Mouse (Mus musculus) Muller cell, postnatal 12 days (primary cell): Measurements from ENCODE around the gene 1700125H20Rik.
A peak's percentile ranks its signal among the peaks of the same experiment; 100 is the strongest.
"Not testable (repeated sequence)": the region's sequence is repeated elsewhere in the genome, so short reads cannot be mapped to it uniquely, and the experiment has no call there.

Experiments used
- DNase-seq: peaks from one replicate; pipeline ENCODE4 v3.0.0-alpha.2; 2015; ENCODE audit errors: inconsistent ontology term

Gene 1700125H20Rik

DNA sequence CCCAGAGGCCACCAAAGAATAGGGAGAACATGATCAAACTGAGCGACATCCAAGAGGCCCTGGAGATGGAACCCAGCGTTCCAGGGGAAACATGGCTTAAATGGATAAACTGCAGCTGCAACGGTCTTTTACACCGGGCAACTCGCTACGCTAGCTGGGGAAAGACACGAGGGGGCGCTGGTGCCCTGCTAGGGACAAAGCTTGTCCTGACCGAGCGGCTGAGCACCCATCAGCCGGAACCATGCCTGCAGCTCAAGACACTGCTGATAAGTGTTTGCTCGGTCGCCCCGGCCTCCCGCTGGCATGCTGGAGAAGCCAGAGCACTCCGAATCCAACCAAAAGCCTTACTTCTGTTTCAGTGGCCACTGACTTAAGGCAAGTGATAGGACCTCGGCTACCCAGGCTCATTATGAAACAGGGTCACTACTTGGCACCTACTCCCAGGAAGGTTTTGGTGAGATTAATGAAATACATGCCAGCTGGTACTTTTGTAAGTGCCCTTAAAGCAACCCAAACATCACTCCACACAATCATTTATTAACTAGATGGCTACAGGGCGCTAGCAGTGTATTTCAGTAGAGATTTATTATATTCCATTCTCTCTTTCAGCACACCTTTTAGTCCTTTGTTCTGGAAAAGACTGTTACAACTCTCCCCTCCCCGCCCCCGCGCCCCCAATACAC, at the start of gene 1700125H20Rik:
1700125H20Rik (plus strand) TSS at position 347 of the 683 bp plus-strand sequence.
- peak; percentile 85 for DNase-seq

DNA sequence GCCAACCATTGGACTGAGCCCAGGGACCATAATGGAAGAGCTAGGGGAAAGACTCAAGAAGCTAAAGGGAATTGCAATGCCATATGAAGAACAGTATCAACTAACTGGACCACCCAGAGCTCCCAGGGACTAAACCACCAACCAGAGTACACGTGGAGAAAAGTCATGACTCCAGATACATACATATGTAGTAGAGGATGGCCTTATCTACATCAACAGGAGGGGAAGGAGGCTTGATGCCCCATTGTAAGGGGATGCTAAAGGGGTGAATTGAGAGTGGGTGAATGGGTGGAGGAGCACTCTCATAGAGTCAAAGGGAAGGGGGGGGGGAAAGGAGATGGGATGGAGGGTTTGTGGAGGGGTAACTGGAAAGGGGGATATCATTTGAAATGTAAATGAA, 48.1 kb upstream of the 1700125H20Rik start:
- no peak for DNase-seq

DNA sequence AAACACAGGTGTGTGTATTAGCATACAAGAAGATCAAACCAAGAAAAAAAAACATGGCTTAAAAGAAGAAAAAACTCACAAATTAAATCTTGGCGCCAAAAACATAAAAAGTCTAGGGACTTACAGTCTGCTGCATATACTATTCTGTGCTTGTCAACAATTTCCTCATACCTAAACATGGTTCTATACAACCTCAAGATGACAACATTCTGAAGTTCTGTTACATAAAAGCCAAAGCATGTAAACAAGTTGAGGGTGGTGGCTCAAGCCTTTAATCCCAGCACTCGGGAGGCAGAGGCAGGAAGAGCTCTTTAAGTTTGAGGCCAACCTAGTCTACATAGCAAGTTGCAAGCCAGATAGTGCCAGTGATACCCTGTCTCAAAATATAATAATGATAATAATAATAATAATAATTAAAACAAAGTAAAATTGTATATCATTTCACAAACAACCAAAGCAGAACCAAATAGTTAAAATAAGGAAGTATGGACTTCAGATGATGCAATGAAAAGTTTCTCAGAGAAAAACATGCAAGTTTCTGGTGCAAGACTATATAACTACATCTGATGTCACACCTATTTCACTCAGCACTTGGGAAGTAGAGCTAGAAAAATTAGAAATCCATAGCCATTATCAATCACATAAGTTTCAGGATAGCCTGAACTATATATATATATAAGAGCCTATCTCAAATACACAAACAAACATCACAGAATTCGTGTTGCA, 46.8 kb upstream of the 1700125H20Rik start:
- DNase-seq: no peak

DNA sequence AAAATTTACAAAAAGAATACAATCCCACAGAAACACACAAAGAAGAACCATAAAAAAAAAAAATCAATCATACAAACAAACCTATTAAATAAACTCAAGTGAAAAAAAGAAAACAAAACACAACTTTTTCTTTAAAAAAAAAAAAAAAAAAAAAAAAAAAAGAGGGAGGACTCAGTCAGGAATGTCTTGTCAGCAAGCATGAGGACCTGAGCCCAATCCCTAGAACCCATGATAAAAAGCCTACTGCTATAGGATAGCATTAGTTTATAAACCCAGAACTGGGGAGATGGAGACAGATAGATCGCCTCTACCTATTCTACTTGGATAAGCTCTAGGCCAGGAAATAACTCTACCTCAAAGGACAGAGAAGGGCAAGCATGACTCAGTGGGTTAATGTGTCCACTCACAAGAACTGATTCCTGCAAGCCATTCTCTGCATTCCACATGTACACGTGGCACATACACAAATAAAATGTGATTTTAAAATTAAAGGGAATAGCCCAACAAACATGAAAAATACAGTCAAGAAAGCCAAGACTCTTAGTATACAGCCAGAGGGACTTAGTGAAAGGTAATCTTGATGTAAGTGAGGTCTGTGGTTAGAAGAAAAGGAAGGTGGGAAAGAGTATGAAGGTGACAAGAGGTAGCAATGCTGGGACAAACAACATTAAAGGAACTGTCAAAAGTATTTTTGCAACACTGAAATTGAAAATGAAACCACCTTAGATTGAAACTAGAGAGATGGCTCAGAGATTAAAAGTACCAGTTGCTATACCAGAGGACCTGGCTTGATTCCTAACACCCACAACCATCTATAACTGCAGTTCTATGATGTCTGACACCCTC, 43.7 kb upstream of the 1700125H20Rik start:
- peak; percentile 52 for DNase-seq

DNA sequence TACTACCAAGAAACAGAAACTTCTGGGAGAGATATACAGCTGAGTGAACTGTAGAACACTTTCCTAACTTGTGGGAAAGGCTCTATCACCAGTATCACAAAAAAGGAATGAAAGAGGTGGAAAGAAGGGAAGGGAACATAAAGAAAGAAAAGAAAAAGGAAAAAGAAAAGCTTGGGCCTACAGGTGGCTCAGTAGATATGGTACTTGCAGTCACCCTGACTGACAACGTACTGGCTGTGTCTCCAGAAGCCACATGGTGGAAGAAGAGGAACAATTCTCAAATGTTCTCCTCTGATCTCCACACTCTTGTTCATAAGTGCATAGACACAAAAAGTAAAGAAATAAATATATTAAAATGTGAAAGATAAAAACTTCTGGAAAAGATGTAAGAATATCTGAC, 41.3 kb upstream of the 1700125H20Rik start:
- no peak for DNase-seq

DNA sequence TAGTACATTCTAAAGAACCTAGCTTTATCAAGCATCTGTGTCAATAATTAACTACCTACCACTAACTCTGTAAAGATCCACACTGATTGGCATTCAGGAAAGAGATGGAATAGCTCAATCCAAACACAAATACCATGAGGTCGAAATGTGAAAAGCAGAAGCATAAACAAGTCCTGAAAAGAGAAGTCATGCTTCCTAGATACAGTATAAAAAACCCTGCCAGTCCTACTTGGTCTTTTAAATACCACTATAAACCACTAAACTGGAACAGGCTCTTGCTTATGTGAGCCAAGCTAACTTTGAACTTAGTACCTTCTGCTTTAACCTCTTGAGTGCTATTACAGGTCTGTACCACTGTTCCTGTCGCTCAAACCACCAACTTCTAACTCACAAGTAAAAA, 38.7 kb upstream of the 1700125H20Rik start:
- no peak for DNase-seq

DNA sequence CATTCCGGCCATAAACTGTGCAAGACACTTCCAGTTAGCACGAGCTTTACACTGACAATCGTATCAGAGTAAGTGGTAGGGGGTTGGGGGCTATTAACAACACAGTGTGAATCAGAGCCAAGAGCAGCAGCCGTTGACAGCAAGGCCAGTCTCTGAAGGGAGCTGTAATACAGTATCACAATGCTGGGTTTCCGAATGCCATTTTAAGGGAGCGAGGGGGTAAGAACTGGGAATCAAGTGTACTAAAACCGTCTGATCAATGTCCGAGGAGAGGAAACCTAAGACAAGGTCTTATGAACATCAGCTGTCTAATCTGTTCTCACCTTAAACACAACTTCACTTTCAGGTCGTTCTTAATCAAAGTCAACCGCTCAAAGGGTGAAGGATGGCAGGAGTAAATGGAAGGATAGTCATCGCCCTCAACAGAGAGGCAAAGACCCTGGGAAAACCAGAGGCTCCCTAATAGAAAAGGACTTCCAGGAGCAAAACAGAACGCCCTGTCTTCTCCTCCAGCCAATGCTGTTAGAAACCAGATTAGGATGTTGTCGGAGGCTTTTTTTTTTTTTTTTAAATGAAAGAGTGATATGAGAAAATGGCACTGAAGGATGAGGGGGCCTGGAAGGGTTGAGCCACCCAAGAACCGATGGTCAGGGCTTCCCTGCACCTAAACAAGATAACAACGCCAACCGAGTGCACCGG, 31.3 kb upstream of the 1700125H20Rik start:
- DNase-seq: peak; percentile 41

DNA sequence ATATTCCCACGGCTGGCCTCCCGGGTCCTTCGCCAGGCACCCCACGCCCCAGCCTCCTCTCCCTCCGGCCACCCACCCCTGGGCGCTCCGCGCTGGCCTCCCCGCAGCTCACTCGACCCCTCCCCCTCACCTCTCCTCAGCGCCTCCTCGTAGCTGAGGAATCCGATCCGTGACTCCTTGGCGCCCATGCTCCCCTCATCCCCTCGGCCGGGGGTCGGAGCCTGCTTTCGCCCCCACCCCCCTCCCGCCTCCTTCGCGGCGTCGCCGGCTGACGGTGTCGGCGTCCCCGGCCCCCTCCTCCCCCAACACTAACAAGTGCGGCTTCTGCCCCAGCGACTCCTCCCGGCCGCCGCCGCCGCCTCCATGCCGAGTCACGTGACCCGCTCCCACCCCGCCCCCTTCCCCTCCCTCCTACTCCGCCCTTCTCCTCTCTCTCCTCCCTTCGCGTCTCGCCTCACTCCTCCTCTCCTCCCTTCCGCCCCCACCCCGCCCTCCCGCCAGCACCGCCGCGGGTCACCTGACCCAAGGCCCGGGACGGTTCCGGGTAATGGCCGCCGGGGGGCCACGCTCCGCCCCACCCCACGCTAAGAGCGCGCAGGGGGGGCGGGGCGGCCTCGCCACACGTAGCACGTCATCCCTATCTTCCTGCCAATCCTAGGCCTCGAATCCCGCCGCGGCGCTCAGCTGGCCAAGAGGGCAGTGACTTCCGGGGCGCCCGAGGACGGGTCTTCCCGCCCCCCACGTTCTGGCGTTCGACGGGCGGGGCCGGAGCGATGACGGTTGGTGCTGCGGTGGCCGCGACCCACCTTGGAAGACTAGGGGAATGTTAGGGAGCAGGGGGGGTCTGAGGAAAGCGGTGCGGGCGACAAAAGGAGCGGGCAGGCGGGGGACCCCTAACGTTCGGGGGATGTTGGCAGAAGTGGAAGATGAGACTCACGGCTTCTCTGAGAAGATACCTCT, 30.3 kb upstream of the 1700125H20Rik start, which contains the start of gene Usp32:
Usp32 (minus strand) TSS at position 581 of the 960 bp plus-strand sequence.
- DNase-seq: peak; percentile 100

DNA sequence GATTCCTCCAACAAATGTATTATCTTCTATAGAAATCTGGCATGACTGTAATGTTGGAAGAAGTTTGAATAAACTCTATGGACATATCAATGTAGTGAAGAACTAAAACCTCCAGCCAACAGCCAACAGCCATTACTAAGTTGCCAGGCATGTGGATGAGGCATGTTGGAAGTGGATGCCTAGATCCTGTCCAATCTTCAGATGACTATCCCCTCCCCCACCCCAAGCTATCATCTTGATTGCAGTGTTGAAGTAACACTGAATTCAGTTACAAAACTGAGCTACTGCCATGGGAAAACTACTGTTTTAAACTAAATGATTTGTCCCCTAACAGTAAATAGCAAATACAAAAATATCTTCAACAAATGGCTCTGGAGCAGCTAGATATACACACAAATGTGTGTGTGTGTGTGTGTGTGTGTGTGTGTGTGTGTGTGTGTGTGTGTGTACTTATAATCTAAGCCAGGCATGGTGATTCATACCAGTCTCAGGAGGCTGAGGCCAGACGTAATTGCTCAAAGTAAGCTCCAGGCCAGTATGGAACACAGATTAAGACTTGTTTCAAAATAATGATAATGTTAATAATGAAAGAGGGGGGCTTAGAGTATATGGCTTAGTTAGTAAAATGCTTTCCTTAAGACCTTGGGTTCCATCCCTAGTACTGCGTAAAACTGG, 17.8 kb upstream of the 1700125H20Rik start:
- DNase-seq: peak; percentile 48

DNA sequence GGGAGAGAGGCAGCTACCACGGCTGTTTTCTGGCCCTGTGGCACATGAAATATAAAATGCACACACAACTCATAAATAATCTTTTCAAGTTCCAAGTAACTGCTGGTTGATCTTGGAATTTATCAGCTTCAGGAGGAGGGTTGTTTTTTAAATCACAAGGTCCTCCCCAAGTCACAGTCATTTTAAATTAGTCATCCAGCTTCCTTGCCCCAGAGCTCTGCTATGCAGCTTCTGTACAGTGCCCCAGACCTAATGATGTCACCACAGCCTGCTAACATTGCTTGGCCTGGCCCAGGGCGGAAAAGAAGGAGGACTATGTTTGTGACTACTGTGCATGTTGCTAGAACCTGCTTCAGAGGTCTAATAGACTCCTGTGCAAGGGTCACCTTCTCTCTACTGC, 12.9 kb upstream of the 1700125H20Rik start:
- peak; percentile 16 for DNase-seq

DNA sequence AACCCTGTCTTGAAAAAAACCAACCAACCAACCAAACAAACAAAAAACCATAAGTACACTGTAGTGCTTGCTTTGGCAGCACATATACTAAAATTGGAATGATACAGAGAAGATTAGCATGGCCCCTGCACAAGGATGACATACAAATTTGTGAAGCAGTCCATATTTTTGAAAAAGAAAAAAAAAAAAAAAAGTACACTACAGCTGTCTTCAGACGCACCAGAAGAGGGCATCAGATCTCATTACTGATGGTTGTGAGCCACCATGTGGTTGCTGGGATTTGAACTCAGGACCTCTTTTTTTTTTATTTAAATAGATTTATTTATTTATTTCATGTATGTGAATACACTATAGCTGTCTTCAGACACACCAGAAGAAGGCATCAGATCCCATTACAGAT, 7.2 kb upstream of the 1700125H20Rik start:
- not testable (repeated sequence) for DNase-seq

DNA sequence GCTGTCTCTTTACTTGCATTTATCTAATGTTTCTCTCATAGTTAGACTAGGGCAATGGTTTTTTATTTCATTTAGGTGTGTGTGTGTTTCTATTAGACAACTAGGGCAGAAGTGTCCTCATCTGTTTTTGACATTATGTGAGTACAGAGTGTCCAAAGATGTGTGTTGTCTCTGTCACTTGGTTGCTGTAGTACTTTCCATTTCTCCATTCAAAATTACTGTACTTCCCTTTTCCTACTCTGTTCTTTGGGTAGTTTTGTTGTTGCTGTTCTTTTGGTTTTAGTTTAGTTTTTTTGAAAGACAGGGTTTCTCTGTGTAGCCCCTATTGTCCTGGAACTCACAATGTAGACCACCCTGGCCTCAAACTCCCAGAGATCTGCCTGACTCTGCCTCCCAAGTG, 5.8 kb upstream of the 1700125H20Rik start:
- DNase-seq: no peak

DNA sequence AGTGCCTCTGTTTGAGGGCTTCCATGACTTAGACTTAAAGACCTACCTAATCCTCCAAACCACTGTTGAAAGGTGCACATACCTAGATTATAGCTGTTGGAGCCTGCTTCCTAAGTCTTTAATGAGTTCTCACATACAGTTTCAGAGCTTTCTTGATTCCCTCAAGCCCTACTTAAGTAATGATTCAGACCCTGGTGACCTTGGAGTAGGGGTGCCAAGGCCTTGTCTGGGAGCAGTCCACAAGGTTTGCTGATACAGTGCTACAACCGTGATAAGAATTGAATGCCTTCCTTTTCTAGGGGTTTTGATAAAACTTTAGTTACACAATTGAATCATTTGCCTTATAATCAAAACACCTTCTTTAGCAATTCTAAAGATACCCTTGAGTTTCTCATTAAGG, 2.7 kb upstream of the 1700125H20Rik start:
- no peak for DNase-seq

DNA sequence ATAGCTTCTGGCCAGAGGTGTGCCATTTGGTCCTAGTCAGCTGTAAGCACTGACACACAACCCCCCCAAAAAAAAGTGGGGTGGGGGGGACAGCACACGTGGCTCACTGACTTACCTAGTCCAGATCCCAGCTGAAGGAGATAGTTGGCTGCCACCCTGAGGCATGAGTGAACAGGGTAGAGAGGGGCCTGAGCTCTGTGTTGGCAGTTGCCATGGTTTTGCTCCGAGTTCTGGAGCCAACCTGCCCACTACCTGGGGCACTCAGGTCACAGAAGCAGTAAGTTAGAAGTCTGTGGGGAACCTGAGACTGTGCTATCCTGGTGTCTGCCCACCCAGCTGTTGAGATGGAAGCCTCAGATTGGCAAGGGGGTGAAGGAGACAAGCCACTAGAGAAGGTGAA, 629 bp downstream of the 1700125H20Rik start:
- no peak for DNase-seq

DNA sequence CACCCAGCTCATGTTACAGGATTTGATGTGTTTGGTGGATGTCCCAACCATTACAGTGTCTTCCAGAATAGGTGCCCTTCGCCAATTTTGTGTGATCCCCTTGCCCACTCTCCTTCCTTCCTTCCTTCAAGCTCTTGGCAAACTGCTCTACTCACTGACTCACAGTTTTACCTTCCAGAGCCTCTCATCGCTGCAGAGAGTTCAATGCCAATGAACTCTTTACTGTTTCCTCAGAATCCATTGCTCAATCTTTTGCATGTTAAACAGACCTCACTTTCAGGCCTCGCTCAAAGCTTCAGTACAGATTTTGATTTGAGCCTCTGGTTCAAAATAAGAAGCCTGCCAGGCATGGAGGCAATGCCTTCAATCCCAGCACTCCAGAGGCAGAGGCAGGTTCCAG, 5.7 kb downstream of the 1700125H20Rik start:
- DNase-seq: no peak

DNA sequence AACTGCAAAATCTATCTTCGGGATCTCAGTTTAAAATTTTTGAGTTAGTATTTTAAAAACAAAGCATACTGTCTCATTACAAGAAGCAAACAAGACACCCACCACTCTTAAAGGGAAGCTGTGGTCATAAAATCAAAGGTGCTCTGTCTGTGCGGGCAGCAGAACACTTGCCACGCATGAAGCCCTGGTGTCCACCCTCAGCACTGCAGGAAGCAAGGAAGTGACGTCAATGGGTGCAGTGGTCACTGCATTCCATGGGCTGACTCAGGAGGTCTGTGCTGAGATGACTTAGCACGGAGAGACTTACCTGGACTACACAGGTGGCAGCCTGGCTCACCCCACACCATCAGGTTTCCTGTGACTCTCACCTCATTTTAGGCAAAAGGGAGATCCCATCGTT, 7.6 kb downstream of the 1700125H20Rik start:
- DNase-seq: no peak

DNA sequence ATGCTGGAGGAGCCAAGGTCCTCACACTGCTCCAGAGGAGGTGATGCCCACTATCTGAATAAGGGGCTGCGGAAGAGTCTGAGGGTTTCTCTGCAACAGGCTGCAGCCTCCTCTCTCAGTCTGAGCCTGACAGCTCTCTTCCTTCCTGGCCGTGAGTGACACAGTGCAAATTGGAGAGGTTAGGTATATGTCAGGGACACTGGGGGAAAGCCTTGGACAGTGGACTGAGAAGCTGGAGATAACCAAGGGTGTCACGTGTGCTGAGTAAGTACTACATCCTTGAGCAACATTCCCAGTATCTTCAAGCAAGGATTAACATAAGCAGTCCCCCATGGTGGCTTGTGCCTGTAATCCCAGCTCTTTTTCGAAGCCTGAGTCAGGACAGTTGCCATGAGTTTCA, 8.2 kb downstream of the 1700125H20Rik start:
- DNase-seq: no peak

DNA sequence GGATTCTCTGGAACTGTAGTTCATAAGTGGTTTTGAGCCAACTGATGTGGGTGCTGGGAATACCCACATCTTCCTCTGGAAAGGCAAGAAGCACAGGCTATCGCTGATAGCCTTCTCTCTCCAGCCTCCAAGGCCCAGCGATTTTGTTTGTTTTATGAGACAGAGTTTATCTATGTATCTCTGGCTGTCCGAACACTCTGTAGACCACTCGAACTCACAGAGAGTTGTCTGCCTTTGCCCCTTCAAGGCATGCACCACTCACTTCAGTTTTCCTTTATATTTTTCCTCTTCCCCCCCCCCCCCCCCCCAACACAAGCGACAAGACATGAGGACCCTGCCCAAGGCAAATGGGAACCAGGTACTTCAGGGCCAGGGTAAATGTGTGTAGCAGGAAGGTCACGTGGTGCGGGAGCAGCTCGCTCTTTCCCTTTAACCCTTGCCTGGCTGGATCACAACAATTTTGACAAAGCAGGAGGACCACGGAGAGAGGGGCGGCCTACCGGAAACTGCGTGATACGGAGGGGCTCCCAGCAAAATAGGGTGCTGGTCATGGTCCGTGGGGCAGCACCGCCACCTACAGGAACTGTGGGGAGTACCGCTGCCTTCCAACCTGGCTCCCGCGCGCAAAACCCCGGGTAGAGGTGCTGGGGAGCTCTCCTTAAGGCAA, 12.5 kb downstream of the 1700125H20Rik start:
- DNase-seq: peak; percentile 69

DNA sequence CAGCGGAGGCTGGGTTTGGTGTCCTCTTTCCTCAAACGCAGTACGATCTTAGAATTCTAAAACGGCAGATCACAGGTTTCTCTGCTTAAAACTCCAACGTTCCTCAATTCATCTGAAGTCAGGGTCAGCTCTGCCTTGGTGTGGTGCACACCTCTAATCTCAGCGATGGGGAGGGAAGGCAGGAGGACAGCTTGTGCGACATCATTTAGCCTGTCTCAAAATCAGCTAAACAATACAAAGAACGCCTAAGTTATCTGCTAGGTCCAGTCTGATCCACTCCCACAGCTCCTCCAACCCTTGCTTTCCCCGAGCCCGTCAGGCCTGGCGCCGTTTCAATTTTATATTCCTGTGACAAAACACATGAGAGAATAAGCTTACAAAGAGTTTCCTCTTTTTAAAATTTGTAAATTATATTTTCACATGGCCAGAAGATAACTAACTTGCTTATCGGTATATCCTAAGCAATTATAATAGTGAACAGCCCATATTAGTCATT, 13.1 kb downstream of the 1700125H20Rik start:
- peak; percentile 33 for DNase-seq
